Mouse (Mus musculus) adrenal gland, adult 2 months (tissue): ENCODE measurements around the gene Cntnap5a. TPM values are rescaled to one million over a fixed set of nuclear protein-coding genes. Genes with fewer than 3 reads are reported as not detected.

ENCODE experiments used
- DNase-seq: peaks from one replicate; pipeline ENCODE4 v3.0.0; 2021
- long read RNA-seq: library from polyadenylated mRNA; stranded (forward); transcript quantifications from one replicate; pipeline ENCODE4 v2.0.0, GENCODE M21; 2021
- polyA plus RNA-seq: library from polyadenylated mRNA; depleted of rRNA; stranded (reverse); fragments of >200 nt; gene quantifications from 2 replicates; pipeline ENCODE4 v1.2.3, GENCODE M21; 2012; rRNA removed
- total RNA-seq, 2 experiments: library from RNA; stranded (reverse); gene quantifications; 2 replicates each; pipeline ENCODE4 v1.2.3; 2021

Cntnap5a gene
- total RNA-seq (1 to 10 TPM; 5.0 to 7.0 TPM), polyA plus RNA-seq (0.25 and 0.34 TPM in 2 replicates)
- long read RNA-seq, result 0 reads

- peak; percentile 50 for DNase-seq
These were observed at the start of gene Cntnap5a for GRCm38 (mm10) chr1:115684518-115685368. Gene Cntnap5a, plus strand, starts transcription at chr1:115684756.

- DNase-seq, result no peak
These were observed 37.6 kb upstream of the Cntnap5a start for GRCm38 (mm10) chr1:115646921-115647320.

GRCm38 (mm10) chr1:115658343-115659064, 26.1 kb upstream of the Cntnap5a start:
- DNase-seq, result no peak

- DNase-seq, result no peak
These were observed 1.9 kb downstream of the Cntnap5a start for GRCm38 (mm10) chr1:115686494-115686893.

- DNase-seq, result no peak
These were observed 15.2 kb downstream of the Cntnap5a start for GRCm38 (mm10) chr1:115699798-115700197.

- DNase-seq, result peak; percentile 55
These were observed 58.0 kb downstream of the Cntnap5a start for GRCm38 (mm10) chr1:115742556-115742955.

- DNase-seq, result no peak
These were observed 61.0 kb downstream of the Cntnap5a start for GRCm38 (mm10) chr1:115745569-115745968.

- no peak for DNase-seq
These were observed 100.2 kb downstream of the Cntnap5a start for GRCm38 (mm10) chr1:115784737-115785136.

- DNase-seq, result peak; percentile 42
These were observed 158.0 kb downstream of the Cntnap5a start for GRCm38 (mm10) chr1:115842591-115842990.

GRCm38 (mm10) chr1:115847605-115848004, 163.0 kb downstream of the Cntnap5a start:
- DNase-seq, result no peak

GRCm38 (mm10) chr1:115852206-115852605, 167.7 kb downstream of the Cntnap5a start:
- no peak for DNase-seq

- DNase-seq, result no peak
These were observed 233.8 kb downstream of the Cntnap5a start for GRCm38 (mm10) chr1:115918396-115918795.

GRCm38 (mm10) chr1:115925953-115926665, 241.6 kb downstream of the Cntnap5a start:
- no peak for DNase-seq

GRCm38 (mm10) chr1:115932045-115932444, 247.5 kb downstream of the Cntnap5a start:
- DNase-seq, result no peak

GRCm38 (mm10) chr1:115945892-115946291, 261.3 kb downstream of the Cntnap5a start:
- no peak for DNase-seq

GRCm38 (mm10) chr1:115956528-115956927, 272.0 kb downstream of the Cntnap5a start:
- DNase-seq, result no peak

GRCm38 (mm10) chr1:115964993-115965575, 280.5 kb downstream of the Cntnap5a start:
- no peak for DNase-seq

- DNase-seq, result peak; percentile 45
These were observed 305.6 kb downstream of the Cntnap5a start for GRCm38 (mm10) chr1:115990204-115990603.

GRCm38 (mm10) chr1:116015768-116016167, 331.2 kb downstream of the Cntnap5a start:
- DNase-seq, result no peak

GRCm38 (mm10) chr1:116029653-116030052, 345.1 kb downstream of the Cntnap5a start:
- DNase-seq, result no peak

GRCm38 (mm10) chr1:116035897-116036296, 351.3 kb downstream of the Cntnap5a start:
- DNase-seq, result no peak

GRCm38 (mm10) chr1:116036894-116037293, 352.3 kb downstream of the Cntnap5a start:
- no peak for DNase-seq
